Mouse (Mus musculus): ENCODE measurements around the gene Theg.
A peak's percentile ranks its signal among the peaks of the same experiment; 100 is the strongest.

Gene Theg

DNA sequence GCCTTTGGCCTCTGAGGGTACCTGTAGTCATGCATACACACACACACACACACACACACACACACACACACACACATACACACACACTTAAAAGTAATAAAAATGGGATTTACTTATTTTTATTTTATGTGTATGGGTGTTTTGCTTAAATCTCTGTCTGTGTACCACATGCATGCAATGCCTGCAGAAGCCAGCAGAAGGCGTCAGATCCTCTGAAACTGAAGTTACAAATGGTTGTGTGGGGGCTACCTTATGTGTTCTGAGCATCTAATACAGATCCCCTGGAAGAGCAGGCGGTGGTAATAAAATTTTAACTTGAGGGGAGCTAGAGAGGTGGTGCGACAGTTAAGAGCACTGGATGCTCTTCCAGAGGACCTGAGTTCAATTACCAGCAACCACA, 59.0 kb downstream of the Theg start:
- H3K4me3 ChIP-seq (replicated peaks; ENCODE audit: low read length), result no peak overlapping the region
- peaks cover 13% of the 10 kb centered on the region for H3K27me3 ChIP-seq (ENCODE audit: insufficient read depth, low read length)
- peaks cover 29% of the 10 kb centered on the region for H3K4me1 ChIP-seq (replicated peaks; ENCODE audit: low read depth, low read length)
- TF ChIP-seq NANOG (IDR thresholded peaks at IDR 0.05; ENCODE audit: borderline replicate concordance, low read length), result no peak
- TF ChIP-seq CTCF (conservative IDR thresholded peaks at IDR 0.05; ENCODE audit: low read length), result peak; percentile 57
- peaks cover 46% of the 10 kb centered on the region for H3K36me3 ChIP-seq (ENCODE audit: insufficient read depth, low read length)
- H3K9me3 ChIP-seq (ENCODE audit: low read length), result no peaks in the 10 kb centered on the region

DNA sequence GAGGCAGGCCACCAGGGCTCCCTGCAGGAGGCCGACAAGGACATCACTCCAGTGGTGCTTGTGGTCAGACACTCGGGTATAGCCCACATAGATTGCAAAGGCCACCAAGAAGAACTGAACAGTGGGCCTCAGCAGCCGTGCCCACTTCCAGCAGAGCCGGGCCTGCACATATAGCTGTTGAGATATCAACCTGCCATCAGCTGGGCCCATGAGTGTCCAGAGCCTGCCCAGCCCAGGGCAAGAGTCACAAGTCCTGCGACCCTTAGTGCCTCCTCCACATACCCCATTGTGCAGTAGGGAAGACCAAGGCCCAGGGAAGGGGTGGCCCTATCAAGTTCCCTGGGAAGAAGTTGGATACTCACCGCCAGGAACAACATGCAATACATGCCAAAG, 59.7 kb downstream of the Theg start:
- TF ChIP-seq NANOG (IDR thresholded peaks at IDR 0.05; ENCODE audit: borderline replicate concordance, low read length) (no peak), POU5F1 (IDR thresholded peaks at IDR 0.05; ENCODE audit: borderline replicate concordance, low read length) (no peak), CTCF (conservative IDR thresholded peaks at IDR 0.05; ENCODE audit: low read length) (no peak)
- Histone ChIP-seq H3K27me3 (ENCODE audit: insufficient read depth, low read length) (peaks cover 7% of the 10 kb centered on the region), H3K4me3 (replicated peaks; ENCODE audit: low read length) (no peak overlapping the region), H3K4me1 (replicated peaks; ENCODE audit: low read depth, low read length) (peaks cover 23% of the 10 kb centered on the region), H3K9me3 (ENCODE audit: low read length) (no peaks in the 10 kb centered on the region), H3K36me3 (ENCODE audit: insufficient read depth, low read length) (peaks cover 46% of the 10 kb centered on the region)

DNA sequence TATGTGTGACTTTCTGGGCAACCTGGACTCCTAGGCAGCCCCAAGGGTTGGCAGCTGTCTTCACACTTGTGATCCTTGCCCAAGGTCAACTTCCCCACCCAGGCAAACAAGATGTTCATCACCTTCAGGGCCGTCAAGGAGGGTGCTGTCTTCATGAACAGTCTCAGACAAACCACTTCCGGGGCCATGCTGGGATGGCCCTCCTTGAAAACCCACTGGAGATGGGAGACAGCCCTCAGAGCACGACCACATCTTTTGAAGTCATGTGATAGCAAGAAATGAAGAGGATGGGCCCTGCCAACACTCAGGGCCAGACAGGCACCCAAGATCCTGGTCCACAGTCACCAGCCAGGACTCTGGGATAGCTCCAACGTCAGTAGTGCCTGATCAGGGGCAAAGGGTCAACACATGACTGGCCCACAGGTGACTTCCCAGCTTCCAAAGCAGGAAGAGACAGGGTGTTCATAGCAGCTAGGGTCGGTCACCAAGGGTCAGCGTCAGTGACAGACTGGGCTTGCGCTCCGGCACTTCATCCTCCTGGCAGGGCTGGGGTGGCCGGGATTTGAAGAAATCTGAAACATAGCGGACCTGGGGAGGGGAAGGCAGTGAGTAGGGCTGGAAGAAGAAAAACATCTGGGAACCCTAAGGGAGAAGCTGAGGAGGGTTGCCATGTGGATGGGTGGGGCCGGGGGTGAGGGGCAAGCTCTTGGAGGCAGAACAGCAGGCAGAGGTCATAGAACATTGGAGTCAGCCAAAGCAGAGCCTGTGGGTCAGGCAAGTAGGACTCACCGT, 60.3 kb downstream of the Theg start:
- no peak overlapping the region for H3K4me3 ChIP-seq (replicated peaks; ENCODE audit: low read length)
- H3K36me3 ChIP-seq (ENCODE audit: insufficient read depth, low read length), result peaks cover 46% of the 10 kb centered on the region
- no peaks in the 10 kb centered on the region for H3K9me3 ChIP-seq (ENCODE audit: low read length)
- peaks cover 21% of the 10 kb centered on the region for H3K4me1 ChIP-seq (replicated peaks; ENCODE audit: low read depth, low read length)
- peaks cover 4% of the 10 kb centered on the region for H3K27me3 ChIP-seq (ENCODE audit: insufficient read depth, low read length)
- TF ChIP-seq NANOG (IDR thresholded peaks at IDR 0.05; ENCODE audit: borderline replicate concordance, low read length) (no peak), POU5F1 (IDR thresholded peaks at IDR 0.05; ENCODE audit: borderline replicate concordance, low read length) (no peak), CTCF (conservative IDR thresholded peaks at IDR 0.05; ENCODE audit: low read length) (no peak)
